Comparison of ENCODE assay signal across 10 mouse cellular contexts in genomic region chr1:155698373-155699159, GRCm38 (mm10). TPM values are rescaled to one million over a fixed set of nuclear protein-coding genes. Genes with fewer than 3 reads are reported as not detected.
A peak's percentile ranks its signal among the peaks of the same experiment; 100 is the strongest.
DNase-seq lines count a peak whose midpoint lies in the region; ATAC-seq and TF ChIP-seq lines count a peak whose summit lies in the region.
"Had no signal": no experiment of that assay in that cellular context is flagged by ENCODE, and none has a peak within 500 bp of the region (broad histone marks: within the 10 kb centered on the region; RNA-seq: fewer than 3 reads in every experiment).

No protein-coding gene starts in this region.

- no peak for TF ChIP-seq CTCF in lung, embryonic 14.5 days (IDR thresholded peaks at IDR 0.05; ENCODE audit: low read depth)
- TF ChIP-seq CTCF in lung, postnatal 0 days (IDR thresholded peaks at IDR 0.05), result no peak

- no peak overlapping the region for H3K4me3 ChIP-seq in lung, embryonic 14.5 days (ENCODE audit: low read depth, low read length)
- H3K4me3 ChIP-seq in forebrain, embryonic 14.5 days (ENCODE audit: low read depth, low read length), result no peak overlapping the region
- no peak overlapping the region for H3K4me3 ChIP-seq in heart, embryonic 10.5 days
- H3K4me3 ChIP-seq in lung, postnatal 0 days (ENCODE audit: low read depth, low read length), result no peak overlapping the region
- H3K4me3 ChIP-seq: heart, adult 2 months had no signal

- peaks cover 7% of the 10 kb centered on the region; the same call in 1 of the 2 replicates for H3K4me1 ChIP-seq in lung, embryonic 14.5 days (ENCODE audit: insufficient read depth)
- peaks cover 12% of the 10 kb centered on the region for H3K4me1 ChIP-seq in forebrain, embryonic 14.5 days (ENCODE audit: control insufficient read depth, insufficient read depth, low read length)
- peaks cover 10% of the 10 kb centered on the region for H3K4me1 ChIP-seq in heart, embryonic 10.5 days
- no peaks in the 10 kb centered on the region for H3K4me1 ChIP-seq in lung, postnatal 0 days (ENCODE audit: insufficient read depth, low read depth, low read length)

- no peaks in the 10 kb centered on the region for H3K36me3 ChIP-seq in lung, embryonic 14.5 days (ENCODE audit: insufficient read depth)
- H3K36me3 ChIP-seq in forebrain, embryonic 14.5 days (ENCODE audit: control insufficient read depth, insufficient read depth, low read length), result no peaks in the 10 kb centered on the region
- no peaks in the 10 kb centered on the region for H3K36me3 ChIP-seq in heart, embryonic 10.5 days
- H3K36me3 ChIP-seq in lung, postnatal 0 days (ENCODE audit: insufficient read depth, low read length), result no peaks in the 10 kb centered on the region

- ATAC-seq in lung, embryonic 14.5 days (ENCODE audit: insufficient read depth), result 0 out of 2 replicates have a peak, but pooled peaks have one; percentile 39
- ATAC-seq in forebrain, embryonic 14.5 days, result peak; percentile 69
- no peak for ATAC-seq in lung, postnatal 0 days

- WGBS in lung, embryonic 14.5 days, result 47% methylated on average over 17 of the region's 17 CpGs
- 38% methylated on average over 17 of the region's 17 CpGs for WGBS in forebrain, embryonic 14.5 days
- WGBS in heart, embryonic 10.5 days, result 71% methylated on average over 17 of the region's 17 CpGs
- 61% methylated on average over 16 of the region's 17 CpGs for WGBS in lung, postnatal 0 days

- no peak overlapping the region for H3K4me2 ChIP-seq in lung, embryonic 14.5 days
- peak overlapping the region; percentile 30 for H3K4me2 ChIP-seq in forebrain, embryonic 14.5 days (ENCODE audit: low read length)
- H3K4me2 ChIP-seq in lung, postnatal 0 days (replicated peaks; ENCODE audit: low read depth, low read length), result no peak overlapping the region

- H3K9ac ChIP-seq in lung, embryonic 14.5 days, result no peak overlapping the region
- H3K9ac ChIP-seq in forebrain, embryonic 14.5 days (ENCODE audit: low read length), result no peak overlapping the region
- H3K9ac ChIP-seq in lung, postnatal 0 days (replicated peaks; ENCODE audit: low read depth), result no peak overlapping the region

- DNase-seq in lung, embryonic 14.5 days, result peak; percentile 30
- no peak for DNase-seq in lung, postnatal 36 days
- peak; percentile 69 for DNase-seq in forebrain, embryonic 14.5 days (ENCODE audit: low spot score)
- DNase-seq in layer of hippocampus, adult 18-20 months (ENCODE audit: low spot score in 2 of 2), result peak; percentile 34 to 46
- DNase-seq in right cerebral cortex, postnatal 10 days (ENCODE audit: low spot score in 2 of 2), result peak; percentile 75 to 82
- no peak for DNase-seq in thymus, postnatal 10 days (ENCODE audit: low spot score in 2 of 2)
- DNase-seq in heart, embryonic 10.5 days (ENCODE audit: low spot score), result no peak
- no peak for DNase-seq in lung, postnatal 0 days (ENCODE audit: low spot score)
- DNase-seq: heart, adult 2 months had no signal

- no peak overlapping the region for H3K27ac ChIP-seq in lung, embryonic 14.5 days (ENCODE audit: low read depth)
- no peak overlapping the region; the same call in 1 of the 2 replicates for H3K27ac ChIP-seq in forebrain, embryonic 14.5 days (ENCODE audit: low read depth, low read length)
- no peak overlapping the region for H3K27ac ChIP-seq in heart, embryonic 10.5 days
- H3K27ac ChIP-seq in lung, postnatal 0 days (ENCODE audit: low read length), result no peak overlapping the region
- H3K27ac ChIP-seq: heart, adult 2 months had no signal

- no peaks in the 10 kb centered on the region for H3K27me3 ChIP-seq in lung, embryonic 14.5 days (ENCODE audit: insufficient read depth, low read length)
- H3K27me3 ChIP-seq in forebrain, embryonic 14.5 days (replicated peaks; ENCODE audit: control insufficient read depth, insufficient read depth, low read length), result no peaks in the 10 kb centered on the region
- H3K27me3 ChIP-seq in heart, embryonic 10.5 days (ENCODE audit: insufficient read depth, poor library complexity, severe bottlenecking), result no peaks in the 10 kb centered on the region
- no peaks in the 10 kb centered on the region for H3K27me3 ChIP-seq in lung, postnatal 0 days (replicated peaks; ENCODE audit: insufficient read depth, low read length)

- TF ChIP-seq EP300 in lung, postnatal 0 days (IDR thresholded peaks at IDR 0.05), result no peak

- no peaks in the 10 kb centered on the region for H3K9me3 ChIP-seq in lung, embryonic 14.5 days (ENCODE audit: low read depth, low read length)
- no peaks in the 10 kb centered on the region for H3K9me3 ChIP-seq in forebrain, embryonic 14.5 days (replicated peaks; ENCODE audit: control insufficient read depth, low read length)
- H3K9me3 ChIP-seq in heart, embryonic 10.5 days, result no peaks in the 10 kb centered on the region
- no peaks in the 10 kb centered on the region for H3K9me3 ChIP-seq in lung, postnatal 0 days (ENCODE audit: low read length)

RNA-seq across cellular contexts. Expression of gene Lhx4, which starts 52.9 kb away (rescaled TPM):
- polyA plus RNA-seq in lung, embryonic 14.5 days (2014; fragmentation: Nextera tagmentation; extraction: Ambion mirVana), result 0.05 TPM in 1 of 2 replicates, not detected in the other
- polyA plus RNA-seq in forebrain, embryonic 14.5 days (2014; fragmentation: Nextera tagmentation; extraction: Ambion mirVana), result 0.11 TPM in 1 of 2 replicates, not detected in the other
- not detected for total RNA-seq in layer of hippocampus, adult 18-20 months (2021)
- polyA plus RNA-seq in heart, embryonic 10.5 days (2016; fragmentation: Nextera tagmentation; extraction: Ambion mirVana), result 0.06 TPM in 1 of 2 replicates, not detected in the other
- polyA plus RNA-seq in lung, postnatal 0 days (2015; fragmentation: Nextera tagmentation; extraction: Ambion mirVana), result not detected in 2 replicates
- total RNA-seq: common myeloid progenitor, adult 5-6 weeks; heart, adult 2 months had no signal
- polyA plus RNA-seq: heart, adult 2 months had no signal

Comparison
In these comparisons a context has a peak if more than half of its experiments do, and no peak if none do; other contexts are left out.
1. DNase-seq: peak in lung, embryonic 14.5 days (single experiment), forebrain, embryonic 14.5 days (single experiment), layer of hippocampus, adult 18-20 months (2 of 2) and right cerebral cortex, postnatal 10 days (2 of 2); none in lung, postnatal 36 days (single experiment), thymus, postnatal 10 days (0 of 2), heart, embryonic 10.5 days (single experiment) and lung, postnatal 0 days (single experiment).